Mouse (Mus musculus): ENCODE measurements around the gene Prss54.

Prss54 gene

GRCm38 (mm10) chr8:95549871-95550829 is 26.0 kb downstream of the Prss54 start:
- no peak for DNase-seq

- no peak for DNase-seq
Observed at GRCm38 (mm10) chr8:95547931-95548330, 28.2 kb downstream of the Prss54 start.

- no peak for DNase-seq
Observed at GRCm38 (mm10) chr8:95546986-95547385, 29.2 kb downstream of the Prss54 start.

DNA sequence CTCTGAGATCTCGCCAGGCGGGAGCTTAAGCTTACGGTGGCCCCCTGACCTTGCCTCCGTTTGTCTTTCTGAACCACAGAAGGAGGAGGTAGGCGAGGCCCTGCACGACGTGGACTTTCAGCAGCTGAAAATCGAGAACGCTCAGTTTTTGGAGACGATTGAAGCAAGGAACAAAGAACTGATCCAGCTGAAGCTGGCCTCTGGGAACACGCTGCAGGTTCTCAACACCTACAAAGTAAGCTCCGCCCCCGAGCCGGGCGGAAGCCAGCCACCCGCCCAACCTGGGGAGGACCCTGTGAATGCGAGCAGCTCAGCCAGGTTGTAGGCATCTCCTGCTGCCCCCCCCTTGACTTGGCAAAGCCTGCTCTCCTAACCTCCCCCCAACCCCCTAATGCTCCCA is 30.3 kb downstream of the Prss54 start:
- DNase-seq: no peak

GRCm38 (mm10) chr8:95543065-95543464 is 33.1 kb downstream of the Prss54 start:
- DNase-seq: no peak

GRCm38 (mm10) chr8:95542191-95542590 is 33.9 kb downstream of the Prss54 start:
- no peak for DNase-seq

DNA sequence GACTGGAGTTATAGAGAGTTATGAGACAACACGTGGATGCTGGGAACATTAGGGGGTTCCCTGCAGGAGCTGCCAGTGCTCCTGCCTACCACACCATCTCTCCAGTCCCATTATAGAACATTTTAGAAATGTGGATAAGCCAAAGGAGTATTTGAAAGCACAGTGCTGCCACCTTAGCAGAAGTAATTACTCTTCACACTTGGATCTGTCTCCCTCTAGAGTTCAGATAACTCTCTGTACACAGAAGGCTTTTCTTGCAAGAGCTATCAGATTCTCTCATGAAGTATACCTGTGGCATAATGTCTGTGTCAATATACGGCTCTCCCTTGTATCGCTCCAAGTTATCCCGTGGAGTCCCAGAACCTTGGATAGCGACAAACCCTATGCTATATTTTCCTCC is 36.7 kb downstream of the Prss54 start:
- no peak for DNase-seq

GRCm38 (mm10) chr8:95533584-95534387 is 42.4 kb downstream of the Prss54 start, which contains the start of gene Ccdc113:
Gene Ccdc113, plus strand, starts transcription at chr8:95534085.
- peak; percentile 92 for DNase-seq

DNA sequence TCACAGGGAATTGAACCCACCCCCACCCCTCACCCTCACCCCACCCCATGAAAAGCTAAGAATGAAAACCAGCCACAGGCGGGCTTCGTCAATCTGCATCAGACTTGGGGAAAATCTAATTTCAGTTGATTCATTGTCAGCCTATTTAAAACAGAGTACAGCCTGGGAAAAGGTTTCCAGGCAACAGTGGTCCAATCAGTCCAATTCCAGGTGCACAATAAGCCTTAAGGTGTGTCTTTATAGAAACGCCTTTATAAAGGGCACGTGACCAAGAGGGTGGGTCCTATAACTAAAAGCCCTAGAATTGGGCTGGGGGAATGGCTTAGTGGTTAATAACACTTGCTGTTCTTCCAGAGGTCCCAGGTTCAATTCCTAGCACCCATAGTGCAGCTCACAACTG is 43.9 kb downstream of the Prss54 start:
- DNase-seq: no peak

DNA sequence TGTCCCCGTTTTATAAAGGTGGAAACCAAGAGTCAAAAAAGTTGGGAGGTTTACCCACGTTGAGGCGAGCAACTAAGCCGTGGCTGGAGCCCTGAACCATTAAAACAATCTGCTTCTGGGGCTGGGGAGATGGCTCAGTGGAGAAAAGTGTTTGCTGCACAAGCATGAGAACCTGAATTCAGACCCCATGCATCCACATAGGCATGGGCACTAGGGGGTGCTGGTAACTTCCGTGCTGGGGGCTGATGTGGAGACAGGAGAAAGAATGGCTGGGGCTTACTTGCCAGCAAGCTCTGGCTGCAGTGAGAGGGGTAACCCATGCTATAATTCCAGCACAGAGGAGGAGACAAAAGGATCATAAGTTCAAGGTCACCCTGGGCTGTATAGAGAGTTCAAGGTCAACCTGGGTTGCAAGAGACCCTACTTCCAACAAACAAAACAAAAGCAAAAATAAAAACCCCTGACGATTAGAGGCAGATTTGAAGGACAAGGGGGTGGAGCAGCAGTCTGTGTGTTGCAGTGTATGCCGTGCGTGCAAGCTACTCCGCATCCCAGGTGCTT is 47.3 kb downstream of the Prss54 start:
- no peak for DNase-seq

GRCm38 (mm10) chr8:95528194-95528593 is 47.9 kb downstream of the Prss54 start:
- DNase-seq: no peak

DNA sequence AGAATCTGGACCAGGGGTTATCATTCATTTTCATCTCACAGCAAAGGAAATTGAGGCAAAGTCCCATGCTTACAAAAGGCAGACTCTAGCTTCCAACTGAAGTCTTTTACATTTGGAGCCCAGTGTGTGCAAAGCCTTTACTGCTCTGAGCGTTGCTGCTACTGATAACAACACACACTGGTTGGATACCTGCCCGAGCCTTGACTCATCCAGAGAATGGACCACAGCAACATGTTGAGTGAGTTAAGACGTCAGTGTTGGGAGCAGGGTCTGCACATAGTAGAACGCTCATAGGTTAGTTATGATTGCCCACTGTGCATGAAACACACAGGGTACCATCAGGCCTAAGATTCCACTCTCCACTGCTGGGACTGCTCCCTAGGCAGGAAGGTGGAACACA is 52.1 kb downstream of the Prss54 start:
- no peak for DNase-seq

DNA sequence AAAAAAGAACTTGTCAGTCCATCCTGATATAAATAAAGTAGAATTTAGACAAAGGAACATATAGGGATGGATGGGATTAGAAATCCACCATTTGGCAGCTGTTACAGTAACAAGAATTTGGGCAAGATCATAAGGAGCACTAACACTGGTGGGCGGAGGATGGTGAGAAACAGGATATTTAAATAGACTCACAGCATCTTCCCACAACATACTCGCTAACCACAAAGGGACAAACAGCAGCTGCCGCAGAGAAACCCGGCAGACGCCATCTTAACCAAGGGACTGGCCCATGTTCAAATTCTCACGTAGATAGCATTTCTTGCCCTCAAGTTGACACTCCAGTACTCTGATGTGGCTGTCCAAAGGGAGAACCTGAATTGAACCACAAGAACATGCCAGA is 59.2 kb downstream of the Prss54 start:
- DNase-seq: no peak

GRCm38 (mm10) chr8:95513219-95513618 is 62.9 kb downstream of the Prss54 start:
- DNase-seq: no peak

DNA sequence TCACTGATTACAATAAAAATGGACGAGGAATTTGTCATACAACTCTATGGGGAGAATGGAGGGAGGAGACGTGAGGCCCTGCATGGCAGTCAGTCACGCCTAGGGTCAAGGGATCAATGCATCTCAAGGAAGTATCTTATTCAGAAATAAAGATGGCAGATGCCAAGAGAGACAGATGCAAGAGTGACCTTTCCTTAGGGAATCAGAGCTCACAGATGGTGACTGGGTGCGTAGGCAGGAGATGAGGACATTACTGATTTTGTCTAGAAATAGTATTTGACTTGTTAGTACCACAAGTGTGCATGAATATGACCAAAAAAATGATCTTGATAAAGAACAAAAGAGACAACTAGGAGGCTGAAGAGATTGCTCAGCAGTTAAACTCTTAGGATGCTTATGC is 63.9 kb downstream of the Prss54 start:
- DNase-seq: no peak

All from heart, adult 11 months (tissue).